Mouse (Mus musculus): ENCODE measurements at regions not wholly inside any gene's neighbourhood (a gene's known extent, or its start where the extent isn't known, plus 50 kb on each side); places are given as distances from the start of the nearest gene placed in this dataset.

DNA sequence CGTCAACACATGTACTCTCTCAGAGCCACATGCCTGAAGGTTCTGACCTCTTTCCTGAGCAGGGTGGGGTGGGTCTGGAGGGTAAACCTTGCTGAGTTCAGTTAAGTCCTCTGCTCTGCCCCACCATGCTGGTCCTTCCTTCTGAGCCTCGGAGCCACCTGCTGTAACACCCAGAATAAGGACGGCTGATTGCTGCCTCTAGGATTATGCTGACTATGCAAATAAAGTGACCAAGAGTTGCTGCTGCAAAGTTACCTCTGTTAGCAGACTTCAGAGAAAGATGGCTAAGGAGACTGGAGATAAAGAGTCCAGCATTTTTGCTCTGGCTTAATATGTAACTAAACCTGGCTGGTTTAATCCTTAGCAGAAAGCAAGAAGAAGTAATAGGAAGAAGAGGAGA lies 177.6 kb upstream of the Adgrl2 start:
- TF ChIP-seq CTCF (IDR thresholded peaks at IDR 0.05; ENCODE audit: borderline replicate concordance, control insufficient read depth, extremely low read depth, insufficient read depth, low read length, poor library complexity): no peak
- TF ChIP-seq POLR2A (IDR thresholded peaks at IDR 0.05; ENCODE audit: control insufficient read depth, extremely low read depth, insufficient read depth, low read length, poor library complexity): no peak

Data from thymus, adult 2 months (tissue).